Mouse (Mus musculus) lung, adult 2 months (tissue): Measurements from ENCODE around the gene Gprc6a.

Experiments used
- CTCF ChIP-seq: fragments of 200-500 bp; IDR thresholded peaks from 2 replicates; pipeline ENCODE4 v1.5.1; 2011; ENCODE audit warnings: mild to moderate bottlenecking, low read length, control low read depth; ENCODE audit not compliant: insufficient read depth
- POLR2A ChIP-seq: fragments of 200-500 bp; IDR thresholded peaks from 2 replicates; pipeline ENCODE4 v1.6.1; 2011; ENCODE audit warnings: low read depth, mild to moderate bottlenecking, control low read depth, low read length, borderline replicate concordance; ENCODE audit errors: extremely low read depth

- TF ChIP-seq CTCF (no peak), POLR2A (no peak)
Measured at GRCm38 (mm10) chr10:51669334-51669733, 38.1 kb upstream of the Gprc6a start.
